Mouse (Mus musculus) gastrocnemius, postnatal 4 days (tissue): ENCODE results near the gene Sema4a. TPM values are rescaled to one million over a fixed set of nuclear protein-coding genes. Genes with fewer than 3 reads are reported as not detected.
A peak's percentile ranks its signal among the peaks of the same experiment; 100 is the strongest.

Source experiments
- DNase-seq, 2 experiments: peaks; one replicate each; pipeline ENCODE4 v3.0.0; 2021 to 2022; ENCODE audit warnings: low spot score in 2 of 2, mixed read lengths in 2 of 2
- long read RNA-seq, 2 experiments: library from polyadenylated mRNA; stranded (forward); transcript quantifications; one replicate each; pipeline ENCODE4 v2.0.0; 2021
- total RNA-seq, 2 experiments: library from RNA; stranded (reverse); gene quantifications; 2 replicates each; pipeline ENCODE4 v1.2.3; 2021

Gene Sema4a
- 1 to 10 TPM; 3.0 to 4.4 TPM for total RNA-seq
- long read RNA-seq, experiment 1, transcript Sema4a-201 (15 exons, 3,205 nt): major isoform, 5 of 11 reads
- long read RNA-seq, experiment 1, partial matches to known transcripts: 2 of 11 reads
- long read RNA-seq, experiment 1, other reads (novel, unspliced or antisense): 3 of 11 reads
- long read RNA-seq, experiment 2, partial matches to known transcripts: 0 of 8 reads
- long read RNA-seq, experiment 2, other reads (novel, unspliced or antisense): 3 of 8 reads

DNA sequence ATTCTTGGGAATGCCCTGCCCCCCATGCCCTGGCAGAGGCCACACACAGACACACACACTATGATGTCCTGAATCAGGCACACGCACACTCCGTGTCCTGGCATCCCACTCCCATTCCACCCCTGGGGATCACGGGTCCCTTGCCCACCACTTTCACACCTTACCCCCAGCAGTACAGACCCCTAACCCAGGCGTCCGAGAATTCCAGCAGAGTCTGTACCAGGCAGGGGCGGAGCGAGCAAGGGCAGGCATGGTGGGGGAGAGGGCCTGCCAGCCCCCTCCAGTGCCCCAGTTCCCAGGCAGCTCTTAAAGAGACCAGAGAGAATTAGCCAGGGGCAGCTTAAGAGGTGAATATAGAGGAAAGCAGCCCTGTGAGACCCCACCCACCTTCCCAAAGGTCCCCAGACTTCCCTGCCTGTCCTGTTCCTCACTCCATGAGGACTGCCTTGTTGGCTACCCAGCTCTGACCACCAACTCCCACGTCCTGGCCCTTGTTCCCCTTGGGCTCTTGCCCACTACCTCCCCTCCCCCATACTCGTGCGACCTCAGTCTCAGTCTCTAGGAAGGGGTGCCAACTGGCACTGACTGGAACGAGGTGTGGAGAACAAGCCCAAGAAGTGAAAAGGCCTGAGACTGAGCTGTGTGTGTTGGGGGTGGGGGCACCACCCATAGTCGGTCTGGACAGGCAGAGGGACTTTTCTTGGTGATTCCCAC lies at the start of gene Sema4a:
Sema4a (minus strand) TSS at position 200 of the 714 bp plus-strand sequence.
- no peak for DNase-seq

GRCm38 (mm10) chr3:88509692-88510420 lies 48.9 kb upstream of the Sema4a start, which contains the start of gene Lmna:
Gene Lmna (minus strand): TSS chr3:88509956.
- peak; percentile 87 to 92 for DNase-seq

GRCm38 (mm10) chr3:88509250-88509649 lies 48.3 kb upstream of the Sema4a start:
- no peak for DNase-seq

- DNase-seq: no peak
Measured at GRCm38 (mm10) chr3:88505765-88506164, 44.8 kb upstream of the Sema4a start.

DNA sequence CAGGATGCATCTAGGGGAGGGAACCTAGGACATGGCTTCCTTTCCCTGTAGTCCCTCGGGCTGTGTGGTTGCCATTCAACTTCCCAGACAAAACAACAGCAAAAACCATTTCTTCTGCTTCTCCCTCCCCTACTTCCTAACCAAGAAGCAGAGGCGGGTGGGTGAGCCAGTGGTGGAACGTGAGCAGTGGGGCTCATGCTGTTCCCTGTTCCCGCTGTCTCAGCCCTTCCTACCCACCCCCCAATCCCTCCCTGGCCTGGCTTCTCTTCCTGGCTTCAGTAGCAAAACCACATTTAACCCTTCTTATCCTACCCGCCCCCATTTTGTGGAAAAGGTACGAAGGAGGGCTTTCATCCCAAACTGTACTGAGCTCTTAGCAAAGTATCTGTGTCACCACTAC lies 44.1 kb upstream of the Sema4a start:
- DNase-seq: no peak

DNA sequence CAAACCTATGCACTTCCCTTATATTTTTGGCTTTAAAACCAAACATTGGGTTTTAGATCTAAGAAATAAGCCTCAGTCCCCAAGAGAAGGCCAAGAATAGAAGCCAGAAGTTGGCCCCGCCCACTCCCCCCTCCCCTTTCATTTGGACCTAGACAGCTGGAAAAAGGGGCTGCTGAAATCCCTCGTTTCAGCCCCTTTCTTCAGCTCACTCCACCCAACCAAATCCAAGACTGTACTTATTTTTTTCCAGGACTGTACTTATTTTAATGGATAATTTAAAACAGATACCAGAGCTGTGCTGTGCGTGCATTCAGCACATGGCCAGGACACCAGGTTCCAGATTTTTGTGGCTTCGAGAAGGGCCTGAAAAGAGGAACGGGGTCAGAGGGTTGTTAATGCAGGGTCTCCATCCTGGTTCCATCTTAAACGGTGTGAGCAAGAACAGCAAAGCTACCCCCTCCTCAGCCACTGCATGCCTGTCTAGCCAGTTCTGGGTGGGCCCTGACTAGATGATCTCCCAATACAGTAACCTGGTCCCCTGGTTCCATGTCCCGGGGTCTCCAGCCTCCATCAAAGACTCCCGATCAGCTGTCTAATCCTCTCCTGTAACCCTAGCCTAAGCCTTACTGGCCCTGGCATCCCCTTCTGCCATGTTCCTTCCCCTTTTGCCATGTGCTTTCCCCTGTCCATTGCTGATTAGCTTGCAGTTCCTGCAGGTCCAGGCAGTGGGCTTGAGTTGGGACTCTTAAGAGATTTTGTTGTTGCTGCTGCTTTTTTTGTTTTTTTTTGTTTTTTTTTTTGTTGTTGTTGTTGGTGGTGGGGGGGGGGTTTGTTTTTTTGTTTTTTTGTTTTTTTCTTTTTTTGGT lies 43.1 kb upstream of the Sema4a start:
- no peak for DNase-seq

DNA sequence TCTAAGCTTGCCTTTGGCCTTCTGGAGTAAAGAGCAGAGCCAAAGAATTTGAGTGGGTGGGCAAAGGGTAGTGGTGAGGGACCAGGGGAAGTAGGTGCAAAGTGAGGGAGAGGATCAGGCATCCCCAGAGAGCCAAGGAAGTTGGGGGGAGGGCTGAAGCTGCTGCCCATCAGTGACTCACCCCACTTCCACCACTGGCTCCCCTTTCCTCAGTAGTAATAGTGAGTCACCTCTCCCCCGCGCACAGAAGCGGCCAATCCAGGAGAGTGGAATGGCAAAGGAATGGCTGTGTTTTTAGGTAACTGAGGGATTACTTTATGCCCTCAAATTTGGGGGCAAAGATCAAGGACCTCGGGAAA lies 42.5 kb upstream of the Sema4a start:
- no peak for DNase-seq

DNA sequence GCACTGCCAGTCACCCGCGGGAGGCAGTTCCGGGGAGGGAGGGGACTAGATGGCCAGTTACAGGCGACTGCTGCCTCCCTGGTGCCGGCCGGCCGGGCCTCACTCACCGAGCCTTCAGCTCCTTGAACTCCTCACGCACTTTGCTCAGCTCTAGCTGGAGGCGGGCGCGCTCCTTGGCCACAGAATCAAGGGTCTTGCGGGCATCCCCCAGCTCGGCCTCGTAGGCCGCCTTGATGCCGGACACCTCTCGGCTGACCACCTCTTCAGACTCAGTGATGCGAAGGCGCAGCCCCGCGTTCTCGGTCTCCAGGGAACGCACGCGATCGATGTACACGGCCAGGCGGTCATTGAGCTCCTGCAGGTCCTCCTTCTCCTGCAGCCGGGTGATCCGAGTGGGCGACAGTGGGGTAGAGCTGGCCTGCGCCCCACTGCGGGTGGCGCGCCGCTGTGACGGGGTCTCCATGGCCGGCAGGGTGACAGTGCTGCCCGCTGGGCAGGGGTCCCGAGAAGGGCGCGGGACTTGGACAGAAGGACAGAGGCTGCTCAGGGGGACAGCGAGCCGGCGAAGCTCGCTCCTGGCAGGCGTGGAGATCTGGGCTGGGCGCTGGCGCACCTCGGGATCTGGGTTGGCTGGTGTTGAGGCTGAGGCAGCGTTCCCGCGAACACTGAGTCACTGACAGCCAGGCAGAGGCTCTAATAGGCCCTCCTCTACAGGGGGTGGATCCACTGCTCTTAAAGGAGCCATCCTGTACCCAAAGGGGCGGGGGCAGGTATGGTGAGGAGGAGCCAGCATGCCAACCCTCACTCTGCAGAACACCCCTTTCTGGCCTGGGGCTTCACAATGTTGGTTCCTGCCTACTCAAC lies 41.9 kb upstream of the Sema4a start:
- DNase-seq: peak; percentile 89 to 94

DNA sequence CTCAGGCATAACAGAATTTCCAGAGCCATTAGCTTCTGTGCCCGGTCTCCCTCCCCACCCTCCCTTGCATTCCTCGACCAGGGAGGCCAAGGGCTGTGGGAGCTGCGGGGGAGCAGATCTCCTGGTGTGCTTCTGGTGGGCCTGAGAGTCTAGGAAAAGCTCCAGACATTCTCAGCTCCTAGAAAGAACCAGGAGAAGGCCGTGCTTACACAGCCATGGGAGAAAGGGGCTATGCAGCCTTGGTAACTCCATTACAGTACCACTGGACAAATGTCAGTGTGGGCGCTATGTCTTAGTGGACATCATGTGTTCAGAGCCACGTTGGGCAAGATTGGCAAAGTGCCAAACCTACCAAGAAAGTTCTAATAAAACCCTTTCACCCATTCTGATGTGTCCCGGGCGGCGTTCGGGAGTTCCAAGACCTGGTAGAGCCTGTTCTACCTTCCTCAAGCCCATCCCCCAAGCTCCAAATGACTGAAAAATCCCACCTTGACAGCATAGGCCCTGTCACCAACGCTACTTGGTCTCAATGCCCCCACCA lies 41.1 kb upstream of the Sema4a start:
- DNase-seq: no peak

DNA sequence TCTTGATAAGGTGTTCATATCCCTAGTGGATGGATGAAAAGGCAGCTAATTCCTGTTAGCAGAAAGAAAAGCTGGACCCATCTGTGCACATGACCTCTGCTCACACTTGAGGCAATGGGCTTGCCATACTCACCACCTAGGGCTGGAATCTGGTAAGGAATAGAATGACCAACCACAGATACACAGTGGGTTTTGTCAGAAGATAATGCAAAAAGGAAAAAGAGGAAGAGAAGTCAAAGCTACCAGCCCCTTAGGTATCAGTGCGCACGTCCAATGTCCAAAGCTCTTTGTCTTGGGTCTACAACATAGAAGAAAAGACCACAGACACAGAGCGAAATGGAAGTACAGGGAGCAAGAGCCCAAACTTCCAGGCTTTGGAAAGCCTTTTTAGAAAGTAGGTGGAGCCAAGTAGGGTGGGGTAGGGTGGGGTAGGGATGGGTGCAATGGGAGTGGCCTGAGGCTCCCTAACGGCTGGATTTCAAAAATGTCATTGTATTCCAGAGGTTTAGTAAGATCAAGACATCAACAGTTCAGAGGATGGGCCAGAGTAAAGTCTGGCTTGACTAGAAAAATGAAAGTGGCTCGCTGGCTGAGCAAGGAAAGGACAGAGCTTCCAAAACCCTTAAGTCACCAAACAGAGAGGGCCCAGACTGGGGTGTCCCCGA lies 40.5 kb upstream of the Sema4a start:
- DNase-seq: no peak

DNA sequence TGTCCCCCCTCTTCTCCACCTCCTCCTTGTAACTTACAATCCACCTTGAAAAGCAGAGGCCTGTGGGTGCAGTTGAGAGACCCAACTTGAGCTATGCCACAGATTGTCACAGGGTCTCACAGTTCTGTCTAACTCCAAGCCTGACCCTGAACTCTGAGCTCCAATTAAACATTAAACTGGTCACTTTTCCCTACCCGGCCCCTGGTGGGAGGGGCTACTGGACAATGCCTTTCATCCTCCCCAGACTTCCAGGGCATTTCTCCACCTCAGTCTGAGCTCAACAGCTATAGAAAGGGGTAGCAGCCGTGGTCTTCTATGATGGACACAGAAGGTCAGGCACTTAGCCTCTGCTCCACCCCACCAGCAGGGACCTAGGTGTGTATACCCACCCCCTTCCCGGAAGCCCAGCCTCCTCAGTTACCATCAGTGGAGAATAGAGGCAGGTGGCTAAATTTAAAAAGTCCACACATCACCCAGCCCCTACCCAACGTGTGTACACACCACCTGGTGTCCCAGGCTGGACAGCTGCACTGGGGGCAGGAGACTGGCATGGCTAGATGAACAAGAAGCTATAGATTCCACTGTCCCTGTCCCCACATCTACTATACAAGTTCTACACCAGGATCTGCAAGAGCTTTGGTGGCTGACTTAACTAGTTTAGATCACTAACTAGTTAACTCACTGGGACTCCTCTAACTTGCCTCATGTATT lies 39.8 kb upstream of the Sema4a start:
- DNase-seq: no peak

DNA sequence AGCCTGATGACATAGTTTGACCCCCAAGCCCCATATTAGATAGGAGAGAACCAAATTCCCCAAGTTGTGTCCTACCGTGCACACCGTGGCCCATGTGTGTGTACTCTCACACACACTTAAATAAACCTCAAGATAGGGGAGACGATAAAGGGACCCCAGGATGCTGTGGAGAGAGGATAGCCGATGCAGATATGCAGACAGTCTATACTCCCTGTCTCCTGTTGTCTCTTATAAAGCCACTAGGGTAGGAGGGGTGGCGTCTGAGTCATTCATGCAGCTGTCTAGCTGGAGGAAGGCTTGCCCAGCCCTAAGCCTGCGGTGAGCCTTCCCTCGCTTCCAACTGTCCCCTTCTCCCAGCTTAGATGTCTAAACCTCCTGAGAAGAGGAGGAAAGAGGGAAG lies 39.1 kb upstream of the Sema4a start:
- DNase-seq: no peak

DNA sequence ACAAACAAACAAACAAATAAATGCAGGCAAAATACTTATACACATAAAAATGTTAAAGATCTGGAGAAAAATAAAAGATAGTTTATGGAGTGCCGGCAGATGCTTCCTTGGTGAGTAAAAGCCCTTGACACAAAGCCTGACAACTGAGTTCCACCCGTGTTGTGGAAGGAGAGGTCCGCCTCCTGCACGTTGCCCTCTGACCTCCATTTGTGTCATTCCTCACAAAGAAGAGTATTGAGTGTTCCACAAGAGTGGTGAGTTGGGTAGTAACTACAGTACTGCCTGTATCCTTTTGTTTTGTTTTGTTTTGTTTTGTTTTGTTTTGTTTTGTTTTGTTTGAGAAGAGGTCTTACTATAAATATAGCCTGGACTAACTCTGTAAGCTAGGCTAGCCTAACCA lies 38.6 kb upstream of the Sema4a start:
- DNase-seq: no peak

- no peak for DNase-seq
Measured at GRCm38 (mm10) chr3:88495741-88496415, 34.9 kb upstream of the Sema4a start.

DNA sequence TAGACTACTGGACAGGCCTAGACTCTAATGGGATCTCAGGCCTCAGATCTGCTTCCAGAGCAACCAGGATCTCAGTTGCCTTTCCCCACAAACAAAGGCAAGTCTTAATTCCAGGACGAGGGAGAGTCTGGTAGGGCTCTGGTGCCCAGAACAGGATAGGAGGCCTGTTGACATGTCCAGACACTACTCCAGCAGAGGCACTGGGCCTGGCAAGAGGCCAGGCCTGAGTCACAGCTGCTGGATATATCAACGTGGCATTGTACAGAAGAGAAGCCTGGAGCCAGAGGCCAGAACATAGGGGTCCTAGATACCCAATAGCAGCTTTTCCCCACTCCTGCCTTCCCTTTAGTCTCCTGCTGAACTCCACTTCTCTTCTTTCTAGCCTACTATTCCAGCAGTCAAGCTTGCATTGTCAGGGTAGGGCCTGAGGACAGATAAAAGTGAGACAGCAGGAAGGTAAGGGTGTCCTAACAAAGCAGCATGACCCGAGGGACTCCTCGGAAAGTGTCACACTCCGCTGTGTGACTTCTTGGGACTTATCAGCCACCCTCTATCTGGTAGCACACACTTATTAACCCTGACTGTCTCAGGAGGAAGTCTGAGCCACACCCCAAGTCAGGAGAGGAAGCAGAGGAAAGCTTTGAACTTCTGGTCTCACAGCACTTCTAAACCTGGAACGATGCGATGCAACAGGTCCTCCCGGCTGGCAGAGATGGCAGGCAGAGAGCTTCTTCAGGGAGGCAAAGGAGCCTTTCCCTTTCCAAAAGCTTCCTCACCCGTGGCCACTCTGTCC lies 34.0 kb upstream of the Sema4a start:
- DNase-seq: peak in 1 of 2 experiments; percentile 64

- DNase-seq: no peak
Measured at GRCm38 (mm10) chr3:88493706-88494582, 33.0 kb upstream of the Sema4a start.
